Mouse (Mus musculus): Measurements from ENCODE around the gene Clint1.

Gene Clint1

DNA sequence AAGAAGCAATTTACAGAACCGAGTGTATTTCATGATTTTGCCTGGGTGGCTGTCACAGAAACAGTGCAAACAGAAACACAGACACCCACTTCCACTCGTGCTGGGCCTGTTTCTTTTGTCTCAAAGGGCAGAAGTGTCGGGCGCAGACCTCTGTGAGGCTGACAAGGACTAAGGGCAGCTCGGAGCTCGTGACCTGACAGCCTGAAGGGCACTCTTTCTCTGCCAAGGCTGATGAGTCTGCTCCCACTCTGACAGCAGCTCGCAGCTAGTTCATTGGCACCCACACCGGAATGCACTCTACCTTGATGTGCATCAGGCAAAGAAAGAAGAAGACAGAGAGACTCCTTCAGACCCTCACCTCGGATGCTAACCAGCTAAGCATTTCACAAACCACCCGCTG lies 77.7 kb downstream of the Clint1 start:
- in situ Hi-C loops (cut with MboI) = no loop called here

DNA sequence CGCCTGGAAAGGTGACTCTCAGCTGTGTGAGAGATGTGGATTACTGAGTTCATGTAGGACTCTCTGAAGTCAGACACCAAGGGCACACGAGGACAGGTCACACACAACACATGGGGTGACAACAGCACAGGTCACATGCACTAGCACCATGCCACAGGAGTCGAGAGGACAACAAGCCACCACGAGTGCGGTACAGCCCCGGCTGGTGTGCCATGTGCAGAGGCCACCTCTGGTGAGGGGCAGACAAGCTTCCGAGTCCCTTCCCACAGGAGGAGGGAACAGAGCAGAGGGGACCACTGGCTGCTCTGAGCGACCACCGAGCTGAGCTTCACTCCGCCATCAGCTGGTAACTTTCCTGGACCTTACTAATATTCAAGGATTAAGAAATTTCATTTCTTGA lies 80.9 kb downstream of the Clint1 start:
- in situ Hi-C loops (cut with MboI) = no loop called here

DNA sequence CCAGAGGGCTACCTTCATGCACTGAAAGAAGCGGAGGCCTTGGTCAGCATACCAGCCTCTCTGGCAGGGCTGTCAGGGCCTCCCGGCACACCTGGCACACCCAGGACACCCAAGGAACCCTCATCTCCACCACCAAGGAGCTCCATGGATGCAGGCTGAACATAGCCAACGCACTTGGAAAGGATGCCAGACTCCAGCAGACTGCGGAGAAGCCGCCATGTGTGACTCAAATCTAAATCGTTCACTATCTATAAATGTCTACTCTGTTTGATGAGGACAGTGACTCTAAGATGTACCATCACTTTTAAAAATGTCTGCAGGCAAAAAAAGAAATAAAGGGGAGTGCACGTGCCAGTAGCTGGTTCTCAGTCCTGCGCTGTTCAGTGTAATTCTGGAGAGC lies 85.6 kb downstream of the Clint1 start:
- in situ Hi-C loops (cut with MboI) = no loop called here

DNA sequence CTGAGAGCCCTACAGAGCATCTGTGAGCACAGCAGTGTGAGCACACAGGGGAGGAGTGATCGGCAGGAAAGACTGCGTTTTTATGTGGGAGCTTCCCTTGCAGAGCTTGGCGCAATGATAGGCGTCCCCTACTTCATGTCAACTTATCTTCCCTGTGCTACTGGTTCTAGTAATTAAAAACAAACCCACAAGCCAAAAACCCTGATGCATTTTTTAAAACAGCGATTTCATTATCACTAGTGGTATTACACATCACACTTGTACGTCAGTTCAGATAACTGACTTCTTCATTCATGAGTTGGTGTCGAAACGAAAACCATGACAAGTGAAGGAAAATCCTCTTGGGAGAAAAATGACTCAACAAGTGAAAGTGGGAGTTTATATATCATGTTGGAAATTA lies 87.1 kb downstream of the Clint1 start:
- in situ Hi-C loops (cut with MboI) = no loop called here

DNA sequence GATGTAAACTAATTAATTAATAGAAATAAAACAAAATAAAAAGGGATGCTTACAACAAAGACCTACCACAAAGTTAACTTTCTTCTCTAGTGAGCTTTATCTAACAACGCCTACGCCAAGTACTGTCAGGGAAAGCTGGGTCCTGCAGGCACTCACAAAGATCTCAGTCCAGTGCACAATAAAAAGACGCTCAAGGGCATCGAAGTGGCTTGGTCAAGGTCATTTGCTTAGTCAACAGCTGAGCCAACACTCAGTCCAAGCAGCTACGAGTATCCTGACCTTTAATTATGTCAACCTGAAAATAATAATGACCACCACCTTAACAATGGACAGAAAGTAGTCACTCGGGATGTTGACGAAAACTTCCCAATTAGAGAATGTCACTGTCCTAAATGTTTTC lies 90.4 kb downstream of the Clint1 start:
- in situ Hi-C loops (cut with MboI) = loop anchor here (10.0 kb wide), 1 partner anchor 273 kb away; no protein-coding TSS in a partner anchor

GRCm38 (mm10) chr11:45943108-45943705 lies 91.4 kb downstream of the Clint1 start:
- in situ Hi-C loops (cut with MboI) = loop anchor here (10.0 kb wide), 1 partner anchor 272 kb away; no protein-coding TSS in a partner anchor

GRCm38 (mm10) chr11:45943891-45944642 lies 92.2 kb downstream of the Clint1 start:
- in situ Hi-C loops (cut with MboI) = loop anchor here (10.0 kb wide), 1 partner anchor 271 kb away; no protein-coding TSS in a partner anchor

- in situ Hi-C loops (cut with MboI) = loop anchor here (10.0 kb wide), 1 partner anchor 270 kb away; no protein-coding TSS in a partner anchor
Measured at GRCm38 (mm10) chr11:45944643-45945156, 92.8 kb downstream of the Clint1 start, which contains the start of gene Lsm11. Gene Lsm11 (minus strand): TSS chr11:45944935.

DNA sequence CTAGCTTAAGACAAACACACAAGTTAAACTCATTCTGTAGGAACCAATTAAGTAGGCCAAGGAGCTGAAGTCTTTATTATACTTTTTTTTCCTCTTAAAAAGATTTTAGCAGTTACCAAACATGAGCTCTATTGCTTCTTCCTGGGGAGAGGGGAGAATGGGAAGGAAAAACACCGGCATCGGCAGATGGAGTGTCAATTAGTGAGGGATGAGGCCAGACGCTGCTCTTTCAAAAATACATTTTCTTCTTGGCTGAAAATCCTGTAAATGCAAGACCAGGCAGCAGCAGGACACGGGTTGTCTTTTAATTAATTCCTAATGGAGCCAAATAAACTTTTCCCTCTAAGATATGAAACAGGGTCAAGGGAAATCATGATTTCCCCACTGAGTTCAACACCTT lies 94.9 kb downstream of the Clint1 start:
- in situ Hi-C loops (cut with MboI) = loop anchor here (10.0 kb wide), 1 partner anchor 268 kb away; no protein-coding TSS in a partner anchor

- in situ Hi-C loops (cut with MboI) = loop anchor here (10.0 kb wide), 1 partner anchor 267 kb away; no protein-coding TSS in a partner anchor
Measured at GRCm38 (mm10) chr11:45947491-45947890, 95.6 kb downstream of the Clint1 start.

DNA sequence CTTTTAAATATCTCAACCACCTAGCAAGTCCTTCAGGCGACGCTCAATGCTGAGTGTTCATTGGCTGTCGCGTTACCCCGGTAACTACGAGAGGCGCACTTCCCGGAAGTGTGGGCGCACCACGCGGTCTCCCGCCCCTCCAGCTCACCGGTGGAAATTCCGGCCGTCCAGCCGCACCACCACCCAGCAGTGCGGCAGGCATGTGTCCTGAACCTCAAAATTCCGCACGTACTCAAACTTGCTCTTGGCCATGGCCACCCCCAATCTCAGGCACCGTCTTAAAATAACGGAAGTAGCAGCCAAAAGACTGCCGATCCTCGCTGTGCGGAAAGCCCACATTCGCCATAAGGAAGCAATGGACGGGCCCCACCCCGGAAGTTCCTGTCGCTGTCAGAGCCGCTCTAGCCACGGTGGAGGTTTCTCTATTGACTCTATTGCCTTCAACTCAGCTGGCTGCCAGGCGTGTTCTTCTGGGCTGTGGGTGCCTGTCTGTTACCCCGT lies 103.3 kb downstream of the Clint1 start, which contains the start of gene Thg1l:
TSS of gene Thg1l (minus strand) at position 368 of the 501 bp plus-strand sequence.
- in situ Hi-C loops (cut with MboI) = no loop called here

DNA sequence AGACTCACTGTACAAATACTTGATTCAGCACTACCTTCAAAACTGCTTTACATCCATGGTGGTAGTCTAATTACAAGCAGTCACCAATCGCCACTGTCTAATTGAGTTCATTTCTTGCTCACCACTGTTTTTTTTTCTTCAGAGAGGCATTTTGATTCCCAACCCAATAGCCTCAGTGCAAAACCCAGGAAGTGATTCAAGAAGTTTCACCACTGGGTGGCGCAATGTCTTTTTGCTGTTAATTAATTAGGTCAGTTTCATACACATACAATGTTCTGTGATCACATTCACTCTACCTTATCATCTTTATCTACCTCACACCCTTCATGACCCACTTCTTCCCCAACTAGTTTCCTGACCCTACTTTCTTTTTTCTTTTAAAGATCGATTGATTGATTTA lies 107.7 kb downstream of the Clint1 start:
- in situ Hi-C loops (cut with MboI) = no loop called here

DNA sequence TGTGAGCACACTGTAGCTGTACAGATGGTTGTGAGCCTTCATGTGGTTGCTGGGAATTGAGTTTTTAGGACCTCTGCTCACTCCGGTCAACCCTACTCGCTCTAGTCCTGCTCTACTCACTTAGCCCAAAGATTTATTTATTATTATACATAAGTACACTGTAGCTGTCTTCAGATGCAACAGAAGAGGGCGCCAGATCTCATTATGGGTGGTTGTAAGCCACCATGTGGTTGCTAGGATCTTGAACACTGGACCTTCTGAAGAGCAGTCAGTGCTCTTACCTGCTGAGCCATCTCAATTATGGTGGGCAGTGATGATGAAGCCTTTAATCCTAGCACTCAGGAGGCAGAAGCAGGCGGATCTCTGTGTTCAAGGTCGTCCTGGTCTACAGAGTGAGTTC lies 108.2 kb downstream of the Clint1 start:
- in situ Hi-C loops (cut with MboI) = no loop called here
